Mouse (Mus musculus) adrenal gland, postnatal 14 days (tissue): ENCODE measurements at regions not wholly inside any gene's neighbourhood (a gene's known extent, or its start where the extent isn't known, plus 50 kb on each side); places are given as distances from the start of the nearest gene placed in this dataset.

Experiments used
- DNase-seq: peaks from one replicate; pipeline ENCODE4 v3.0.0; 2021; ENCODE audit warnings: mixed read lengths

DNA sequence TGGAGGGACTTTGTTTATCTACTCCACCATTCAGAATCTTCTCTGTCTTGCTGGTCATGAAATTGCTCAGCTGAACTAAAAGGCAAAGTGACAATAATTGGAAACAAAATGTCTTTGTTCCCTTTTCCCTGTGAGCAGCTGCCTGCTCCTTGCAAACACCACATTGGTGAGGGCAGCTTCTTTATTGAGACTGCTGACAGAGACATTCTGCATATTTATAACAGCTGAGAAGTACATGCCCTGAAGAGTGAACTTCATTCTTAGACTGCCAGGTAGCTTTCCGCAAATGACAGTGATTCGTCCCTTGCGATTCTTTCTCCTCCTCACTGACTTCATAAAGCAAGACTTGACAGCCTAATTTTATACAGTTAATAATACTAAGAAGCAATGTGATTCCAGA is 237.0 kb downstream of the Cps1 start:
- no peak for DNase-seq

DNA sequence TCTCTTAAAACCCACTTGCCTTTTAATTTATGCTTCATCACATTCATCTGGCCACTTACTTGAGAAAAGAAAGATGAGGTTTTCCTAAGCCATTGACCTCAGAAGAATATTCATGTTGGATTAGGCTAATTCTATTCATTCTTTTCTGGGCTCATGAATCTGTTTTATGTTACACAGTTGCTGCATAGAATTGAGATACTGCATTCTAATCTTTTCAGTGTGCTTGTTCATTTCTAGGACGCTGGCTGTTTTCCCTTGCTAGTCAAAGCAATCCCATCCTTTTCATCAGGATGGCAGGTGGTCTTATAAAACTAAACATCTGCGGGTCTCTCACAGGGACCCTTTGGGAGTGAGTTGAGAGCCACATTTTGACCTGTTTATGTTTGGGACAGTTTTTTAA is 243.2 kb downstream of the Cps1 start:
- no peak for DNase-seq

DNA sequence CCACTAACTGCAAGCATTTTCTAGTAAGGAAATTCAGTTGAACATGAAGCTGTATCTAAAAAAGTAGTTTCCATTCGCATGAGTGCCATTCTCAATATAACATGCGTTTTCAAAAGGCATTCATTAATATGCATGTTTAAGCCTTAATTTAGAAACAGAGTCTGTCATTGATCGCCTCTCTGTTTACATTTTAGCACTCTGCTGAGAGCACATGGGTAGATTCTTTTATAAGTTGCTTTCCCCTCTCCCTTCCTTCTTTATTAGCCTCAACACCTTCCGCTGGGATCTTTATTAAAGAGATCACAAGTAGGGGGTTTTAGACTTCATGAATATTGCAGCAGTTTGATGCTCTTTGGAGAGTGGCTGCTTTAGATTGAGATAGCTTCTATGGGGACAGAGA is 243.7 kb downstream of the Cps1 start:
- no peak for DNase-seq

DNA sequence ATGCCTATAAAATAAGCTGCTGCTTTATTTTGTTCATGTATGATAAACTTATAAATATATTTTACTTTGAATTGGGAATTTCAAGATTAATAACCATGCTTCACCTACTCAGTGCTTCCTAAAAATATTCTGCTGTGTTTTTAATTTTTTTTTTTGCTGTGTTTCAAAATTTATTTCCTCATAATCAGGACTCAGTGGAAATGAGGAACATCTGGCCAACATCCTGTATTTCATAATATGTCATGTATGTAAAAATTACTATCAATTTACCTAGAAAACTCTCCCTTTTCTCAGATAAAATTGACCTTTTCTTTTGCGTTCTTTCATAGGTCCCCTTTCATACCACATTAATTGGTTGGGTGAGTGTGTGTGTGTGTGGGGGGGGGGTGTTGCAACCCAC is 259.5 kb downstream of the Cps1 start:
- DNase-seq = no peak

DNA sequence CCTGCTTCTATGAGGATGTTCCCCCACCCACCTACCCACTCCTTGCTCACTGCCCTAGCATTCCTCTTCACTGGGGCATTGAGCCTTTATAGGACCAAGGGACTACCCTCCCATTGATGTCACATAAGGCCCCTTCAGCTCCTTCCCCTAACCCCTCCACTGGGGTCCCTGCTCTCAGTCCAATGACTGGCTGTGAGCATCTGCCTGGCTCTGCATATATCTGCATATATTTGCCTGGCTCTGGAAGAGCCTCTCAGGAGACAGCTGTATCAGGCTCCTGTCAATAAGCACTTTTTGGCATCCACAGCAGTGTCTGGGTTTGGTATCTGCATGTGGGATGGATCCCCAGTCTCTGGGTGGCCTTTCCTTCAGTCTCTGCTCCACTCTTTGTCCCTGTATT is 262.6 kb downstream of the Cps1 start:
- DNase-seq = no peak

DNA sequence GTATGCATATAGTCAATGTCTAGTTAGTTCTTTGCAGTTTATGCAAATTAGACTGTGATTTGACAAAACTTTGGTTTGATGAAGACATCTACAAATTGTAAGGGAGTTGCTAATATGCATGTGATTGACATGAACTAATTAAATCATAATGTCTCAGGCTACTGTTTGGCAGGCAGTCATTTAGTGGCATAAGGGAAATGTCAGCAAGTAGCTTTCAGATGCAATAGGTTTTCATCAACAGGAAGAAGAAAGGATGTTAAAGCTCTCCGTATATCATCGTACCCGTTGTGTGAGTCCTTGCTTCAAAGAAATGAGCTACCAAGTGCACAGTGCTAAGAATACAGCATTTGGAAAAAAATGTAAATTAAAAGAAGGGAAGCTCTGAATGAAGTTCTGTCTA is 264.1 kb downstream of the Cps1 start:
- no peak for DNase-seq

DNA sequence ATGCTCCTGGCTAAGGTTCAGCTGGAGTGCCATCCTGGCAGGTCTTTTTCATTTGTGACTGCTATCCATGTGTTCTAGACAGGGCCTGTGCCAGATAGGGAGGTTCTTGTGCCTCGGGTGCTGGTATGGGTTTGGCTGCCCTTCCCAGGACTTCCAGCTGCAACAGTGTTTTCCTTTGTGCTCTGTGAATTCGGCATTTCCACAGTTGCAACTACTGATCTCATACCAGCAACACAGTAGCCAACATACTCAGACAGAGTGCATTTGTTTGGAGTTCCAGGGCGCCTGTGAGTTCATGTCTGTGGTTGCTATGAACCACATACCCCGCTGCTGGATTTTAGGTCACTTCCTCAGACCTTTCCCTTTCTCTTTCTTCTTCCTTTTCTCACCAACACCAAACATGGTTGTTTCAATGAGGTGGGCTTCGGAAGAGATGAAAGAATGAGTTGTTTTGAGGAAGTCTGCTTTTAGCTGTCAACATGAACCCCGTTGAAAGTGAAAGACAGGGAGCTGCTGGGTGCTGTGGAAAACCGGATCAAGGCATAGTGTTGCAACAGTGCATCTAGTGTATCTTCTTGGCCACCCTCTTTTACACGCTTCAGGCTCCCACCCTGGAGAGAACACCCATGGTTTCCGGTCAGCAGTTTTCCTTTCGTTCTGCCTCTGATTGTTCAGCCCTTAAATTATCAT is 275.1 kb downstream of the Cps1 start:
- DNase-seq = no peak

DNA sequence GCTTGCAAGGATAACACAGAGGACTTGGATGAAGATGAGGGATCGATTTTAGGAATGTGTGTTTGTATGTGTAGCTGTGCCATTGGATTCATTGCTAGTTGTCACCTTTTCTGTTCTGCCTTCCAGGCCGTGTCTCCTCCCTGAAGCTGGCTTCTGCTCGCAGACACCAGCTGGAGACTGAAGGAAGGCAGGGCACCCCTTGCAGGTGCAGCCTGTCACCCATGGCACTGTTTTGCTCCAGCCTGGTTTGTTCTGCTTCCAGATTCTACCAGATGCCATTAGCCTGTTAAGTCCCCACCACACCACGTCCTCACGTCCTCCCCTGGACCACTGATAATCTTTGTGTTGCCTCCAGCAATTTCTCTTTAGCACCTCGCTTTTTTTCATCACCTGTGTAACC is 286.7 kb downstream of the Cps1 start:
- no peak for DNase-seq

DNA sequence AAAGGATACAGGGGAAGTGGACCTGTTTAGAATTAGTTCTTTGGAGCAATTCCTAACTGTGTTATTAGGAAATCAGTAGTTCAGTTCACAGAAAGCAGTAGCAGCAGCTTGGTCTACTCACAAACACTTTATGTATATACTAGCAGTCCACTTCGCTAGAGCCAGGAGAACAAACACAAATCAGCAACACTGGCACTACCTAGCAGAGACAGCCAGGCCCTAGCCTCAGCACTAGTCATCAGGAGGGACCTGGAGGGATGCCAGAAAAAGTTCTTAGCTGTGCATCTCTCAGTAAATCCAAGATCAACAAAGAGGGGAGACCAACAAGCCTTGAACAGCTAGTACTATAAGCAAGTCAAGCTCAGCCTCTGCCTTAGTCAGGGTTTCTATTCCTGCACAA is 294.4 kb downstream of the Cps1 start:
- DNase-seq = no peak

DNA sequence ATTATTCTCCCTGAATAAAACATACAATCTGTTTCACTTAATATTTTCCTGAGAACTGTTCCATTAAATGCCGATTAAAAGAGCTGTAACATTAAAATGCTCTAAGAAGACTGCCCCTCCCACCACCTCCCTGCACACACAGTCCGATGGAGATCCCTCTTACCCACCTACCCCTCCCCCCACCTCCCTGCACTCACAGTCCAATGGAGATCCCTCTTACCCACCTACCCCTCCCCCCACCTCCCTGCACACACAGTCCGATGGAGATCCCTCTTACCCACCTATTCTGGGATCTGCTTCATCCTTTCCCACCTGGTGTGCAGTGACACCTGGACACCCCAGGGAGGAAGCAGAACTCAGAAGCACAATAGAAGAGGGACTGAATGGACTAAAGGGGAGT is 305.6 kb downstream of the Cps1 start:
- no peak for DNase-seq

DNA sequence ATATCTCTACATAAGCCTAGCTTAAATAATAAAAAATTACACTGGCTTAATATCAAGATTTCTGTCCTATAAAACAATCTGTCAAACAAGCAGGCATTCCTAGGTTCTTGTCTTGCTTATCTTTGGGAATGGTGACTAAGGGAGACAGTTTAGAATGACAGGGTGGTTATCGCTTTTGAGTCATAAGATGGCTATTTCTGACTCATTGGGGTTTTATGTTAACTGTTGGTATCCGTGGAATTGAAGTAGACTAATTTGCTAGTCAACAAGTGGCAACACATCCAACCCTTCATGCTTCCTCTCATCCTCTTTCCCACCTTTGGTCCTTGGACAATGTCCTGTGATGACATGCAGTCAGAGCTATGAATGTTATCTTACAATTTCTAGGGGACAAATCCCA is 328.0 kb downstream of the Cps1 start:
- DNase-seq = no peak

DNA sequence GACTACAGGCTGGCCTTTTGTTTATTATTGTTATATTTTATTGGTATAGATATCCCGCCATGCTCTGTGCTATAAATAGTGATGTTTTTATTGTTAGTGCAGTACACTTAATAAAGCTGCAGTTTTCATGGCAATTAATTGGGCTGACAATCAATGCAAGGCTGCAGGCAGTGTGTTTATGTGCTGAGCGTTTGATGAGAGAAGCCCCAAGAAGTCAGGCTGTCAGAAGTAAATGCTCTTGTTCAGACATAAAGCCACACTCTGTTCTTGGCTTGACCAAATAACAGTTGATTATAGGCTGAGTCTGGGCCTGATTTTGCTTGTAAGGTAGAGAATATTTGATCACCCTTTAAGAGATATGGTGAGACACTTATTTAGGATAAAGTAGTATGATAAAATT is 341.4 kb downstream of the Cps1 start:
- no peak for DNase-seq

DNA sequence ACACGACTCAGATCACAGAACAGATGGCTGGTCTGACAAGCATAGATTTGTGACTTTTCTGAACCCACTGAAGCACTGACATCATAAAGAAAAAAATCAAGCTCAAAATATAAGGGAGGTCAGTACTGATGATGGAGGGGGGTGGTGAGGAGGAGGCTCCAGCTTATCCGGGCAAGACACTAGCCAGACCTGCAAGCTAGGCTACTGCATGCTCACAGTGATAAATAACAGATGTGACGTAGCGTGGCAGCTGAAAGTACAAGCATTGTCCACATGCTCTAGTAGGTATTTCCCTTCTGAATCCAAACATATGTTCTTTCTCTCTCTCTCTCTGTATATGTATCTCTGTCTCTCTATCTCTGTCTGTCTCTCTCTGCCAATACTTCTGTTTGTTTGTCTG is 342.7 kb downstream of the Cps1 start:
- no peak for DNase-seq

DNA sequence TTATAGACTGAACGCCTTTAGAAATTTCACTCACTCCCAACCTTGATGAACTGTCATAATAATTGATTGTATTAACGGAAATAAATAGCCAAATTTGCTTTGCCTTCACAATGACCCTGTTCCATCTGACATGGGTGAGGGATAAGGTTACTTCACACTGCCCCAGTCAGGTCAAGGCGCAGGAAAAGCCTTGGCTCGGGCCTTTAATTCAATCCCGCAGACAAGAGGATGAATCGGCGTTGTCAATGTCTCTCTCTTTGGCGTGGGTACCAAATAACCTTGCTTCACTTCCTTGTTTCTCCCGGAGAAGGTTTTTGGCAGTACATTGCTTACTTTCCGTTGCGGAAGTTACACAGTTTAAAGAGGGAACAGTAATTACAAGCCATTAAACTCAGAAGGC is 354.2 kb downstream of the Cps1 start:
- DNase-seq = peak; percentile 64

DNA sequence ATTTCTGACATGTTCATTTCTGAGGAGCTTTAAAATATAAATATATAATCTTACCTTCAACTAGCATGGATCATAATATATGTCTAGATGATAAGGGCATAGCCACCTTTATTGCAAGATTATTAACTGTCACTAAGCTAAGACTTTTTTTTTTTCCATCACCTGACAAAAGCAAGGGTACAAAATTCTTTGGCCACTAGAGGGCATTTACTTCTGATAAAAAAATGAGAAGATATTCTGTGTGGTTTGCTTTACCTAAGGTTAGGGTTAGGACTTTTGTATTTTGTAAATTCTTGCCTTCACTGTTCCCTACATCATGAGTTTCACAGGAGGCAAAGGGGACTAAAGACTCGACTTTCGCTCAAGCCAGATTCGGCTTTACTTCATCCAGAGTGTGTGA is 355.1 kb downstream of the Cps1 start:
- no peak for DNase-seq

DNA sequence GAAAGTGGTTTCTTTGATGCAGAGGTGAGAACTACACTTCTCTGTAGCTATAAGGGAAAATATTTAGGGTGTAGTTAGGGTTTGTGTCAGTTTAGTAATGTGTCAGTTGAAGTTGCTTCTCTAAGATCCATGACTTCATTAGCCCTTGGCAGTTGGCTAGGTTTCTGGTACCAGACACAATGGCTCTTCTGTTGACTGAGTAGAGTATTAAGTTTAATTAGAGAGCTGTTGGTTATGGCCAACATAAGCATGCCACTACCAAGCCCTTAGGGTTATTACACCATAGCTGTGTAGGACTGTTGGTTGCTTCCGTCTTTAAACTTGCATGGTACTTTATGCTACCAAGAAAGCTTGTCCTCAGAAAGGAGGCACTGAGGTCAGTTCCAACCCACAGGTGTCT is 359.1 kb downstream of the Cps1 start:
- DNase-seq = no peak

DNA sequence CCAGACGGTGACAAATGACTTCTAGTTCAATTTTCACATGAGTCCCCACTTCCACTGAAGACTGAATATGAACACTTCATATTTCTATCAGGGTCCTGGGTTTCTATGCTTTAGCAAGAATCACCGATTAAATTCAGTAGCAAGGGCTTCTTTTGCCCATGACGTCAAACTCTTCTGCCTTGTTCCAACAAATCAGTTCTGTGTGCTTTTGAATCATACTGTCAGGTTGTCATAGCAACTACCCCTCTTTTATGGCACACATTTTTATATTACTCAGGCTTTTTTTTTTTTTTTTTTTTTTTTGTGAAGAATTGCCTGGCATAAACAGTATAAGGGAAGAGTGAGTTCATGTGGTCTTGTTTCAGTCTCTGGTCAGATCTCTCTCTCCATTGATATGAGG is 381.3 kb downstream of the Cps1 start:
- DNase-seq = no peak

DNA sequence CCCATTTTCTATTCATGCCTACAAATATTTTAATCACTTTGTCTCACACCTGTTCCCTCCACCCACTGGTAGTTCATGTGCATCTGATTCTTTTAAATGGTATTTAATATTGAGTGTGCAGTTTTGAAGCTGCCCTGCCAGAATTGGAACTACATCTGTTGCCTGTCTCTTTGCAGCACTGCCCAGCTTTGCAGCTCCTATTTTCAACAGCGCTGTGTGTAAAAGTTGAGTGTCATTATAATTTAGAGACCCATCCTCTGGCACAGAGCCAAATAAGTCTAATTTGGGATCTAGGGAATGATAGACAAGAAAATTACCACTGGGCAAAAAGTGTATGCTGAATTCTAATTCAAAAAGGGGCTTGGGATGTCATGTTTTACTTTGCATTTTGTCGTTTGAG is 382.9 kb downstream of the Cps1 start:
- no peak for DNase-seq

DNA sequence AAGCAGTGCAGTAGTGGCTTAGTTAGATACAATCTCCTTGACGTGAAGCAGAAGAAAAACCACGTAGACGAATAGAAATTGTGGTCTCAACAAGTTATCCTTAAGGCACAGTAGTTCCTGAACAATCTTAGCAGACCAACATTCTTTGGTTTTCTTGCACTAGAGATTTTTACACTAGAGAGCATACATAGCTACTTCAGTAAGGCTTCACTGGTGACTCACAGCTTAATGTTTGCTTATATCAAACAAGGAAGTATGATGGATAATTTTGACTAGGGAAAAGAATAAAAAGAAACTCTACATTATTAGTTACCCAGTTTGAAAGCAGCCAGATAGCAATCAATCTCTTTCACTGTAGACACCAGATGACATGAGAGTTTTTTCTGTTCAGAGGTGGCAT is 395.5 kb downstream of the Cps1 start:
- no peak for DNase-seq

DNA sequence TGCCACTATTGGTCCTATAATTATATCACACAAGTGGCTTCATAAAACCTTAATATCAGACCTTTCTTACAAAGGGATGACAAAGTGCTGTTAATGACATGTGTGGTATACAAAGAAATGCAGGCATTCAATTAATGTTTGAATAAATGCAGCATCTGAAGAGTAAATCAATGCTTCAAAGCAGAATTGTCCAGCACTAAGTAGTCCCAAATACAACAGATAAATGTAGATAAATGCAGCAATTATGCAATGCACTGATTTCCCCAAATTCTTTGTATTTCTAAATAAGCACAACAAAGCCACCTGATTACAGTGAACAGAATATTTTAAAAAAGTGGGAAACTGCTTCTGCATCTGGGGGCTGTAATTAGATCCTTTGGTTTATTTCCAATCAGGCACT is 435.9 kb downstream of the Cps1 start:
- no peak for DNase-seq

DNA sequence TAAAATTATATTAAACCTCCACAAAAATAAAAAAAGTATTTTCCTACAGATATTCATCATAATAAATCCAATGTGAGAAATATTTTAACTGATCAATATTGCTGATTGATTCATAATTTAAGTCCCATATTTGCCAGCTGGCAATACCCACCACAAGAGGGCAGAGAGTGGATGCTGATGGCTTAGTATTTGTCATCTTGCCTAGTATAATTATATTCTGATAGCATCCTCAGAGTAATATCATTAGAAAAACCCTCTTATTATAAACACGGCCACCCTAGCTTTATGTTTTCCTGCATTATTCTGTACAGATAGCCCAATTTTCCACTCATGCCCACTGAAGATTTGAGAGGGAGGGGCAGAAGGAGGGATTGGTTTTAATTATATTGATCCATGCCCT is 436.4 kb downstream of the Cps1 start:
- no peak for DNase-seq

DNA sequence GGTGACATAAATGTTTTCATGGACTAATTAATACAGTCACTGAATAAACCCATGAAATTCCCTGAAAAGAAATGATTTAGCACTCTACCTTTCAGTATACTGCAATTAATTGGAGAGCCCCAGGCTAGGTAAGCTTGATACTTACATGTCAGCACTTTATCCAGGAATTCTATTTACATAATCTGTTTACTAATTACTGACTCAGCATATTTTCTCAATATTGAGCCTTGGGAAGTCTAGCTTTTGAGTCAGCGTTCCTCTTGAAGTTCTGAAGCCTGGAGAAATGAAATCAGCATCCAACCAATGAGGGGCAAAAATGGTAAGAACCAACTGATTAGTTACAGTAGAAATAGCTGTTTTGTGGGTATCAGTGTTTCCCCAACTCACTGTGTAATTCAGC is 448.8 kb downstream of the Cps1 start:
- DNase-seq = no peak

DNA sequence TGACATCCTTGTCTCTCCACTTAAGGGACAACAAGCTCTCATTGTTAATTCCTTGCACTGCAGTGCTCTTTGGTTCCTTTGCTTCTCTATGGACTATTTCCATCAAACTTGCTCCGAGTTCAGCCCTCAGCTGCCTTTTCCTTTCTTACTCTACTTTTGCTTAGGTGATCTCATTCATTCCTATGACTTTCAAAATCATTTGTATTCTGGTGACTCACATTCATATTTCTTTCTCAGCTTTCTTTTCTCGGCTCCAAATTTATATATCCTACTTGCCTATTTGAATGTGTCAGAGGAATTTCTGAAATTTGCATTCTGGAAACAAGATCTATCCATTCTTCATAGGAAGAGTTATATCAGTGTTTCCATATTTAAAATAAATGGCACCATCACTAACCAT is 456.9 kb downstream of the Cps1 start:
- DNase-seq = no peak
